Mouse (Mus musculus) small intestine, adult 2 months (tissue): ENCODE measurements at regions not wholly inside any gene's neighbourhood (a gene's known extent, or its start where the extent isn't known, plus 50 kb on each side); places are given as distances from the start of the nearest gene placed in this dataset.

Source experiments
- CTCF ChIP-seq: fragments of 200-500 bp; IDR thresholded peaks from 2 replicates; pipeline ENCODE4 v1.5.1; 2012; ENCODE audit warnings: low read depth, mild to moderate bottlenecking, control low read depth, inconsistent platforms, low read length, moderate library complexity, mixed read lengths; ENCODE audit not compliant: insufficient replicate concordance, insufficient read length; ENCODE audit errors: extremely low read depth
- POLR2A ChIP-seq: fragments of 200-500 bp; IDR thresholded peaks from 2 replicates; pipeline ENCODE4 v1.6.1; 2012; ENCODE audit warnings: low read depth, mild to moderate bottlenecking, control low read depth, inconsistent platforms, low read length, moderate library complexity

GRCm38 (mm10) chr3:40206326-40206725 lies 324.8 kb upstream of the Intu start:
- TF ChIP-seq POLR2A (no peak), CTCF (no peak)
